Mouse (Mus musculus) adrenal gland, adult 8-10 months (tissue): ENCODE results near the gene 0610010F05Rik. TPM values are rescaled to one million over a fixed set of nuclear protein-coding genes. Genes with fewer than 3 reads are reported as not detected.
A peak's percentile ranks its signal among the peaks of the same experiment; 100 is the strongest.

Source experiments
- DNase-seq: peaks from one replicate; pipeline ENCODE4 v3.0.0; 2022
- total RNA-seq, 4 experiments: library from RNA; stranded (reverse); gene quantifications; 2 replicates each; pipeline ENCODE4 v1.2.4; 2022

Gene 0610010F05Rik
- total RNA-seq, 4 experiments from 2014 or later = 13.6 to 17.6 (median 16.3) TPM

GRCm38 (mm10) chr11:23565761-23566160, 67.7 kb downstream of the 0610010F05Rik start:
- peak; percentile 44 for DNase-seq

GRCm38 (mm10) chr11:23557039-23557630, 76.3 kb downstream of the 0610010F05Rik start:
- no peak for DNase-seq

- DNase-seq = no peak
Measured at GRCm38 (mm10) chr11:23537446-23537845, 96.0 kb downstream of the 0610010F05Rik start.

- no peak for DNase-seq
Measured at GRCm38 (mm10) chr11:23520473-23521205, 112.8 kb downstream of the 0610010F05Rik start, which contains the start of gene 1700093K21Rik. Gene 1700093K21Rik, minus strand, starts transcription at chr11:23521155.

- DNase-seq = no peak
Measured at GRCm38 (mm10) chr11:23518981-23519380, 114.5 kb downstream of the 0610010F05Rik start.

GRCm38 (mm10) chr11:23515315-23515714, 118.1 kb downstream of the 0610010F05Rik start:
- DNase-seq = no peak

Other genes starting within 250 kb of the 0610010F05Rik start
- gene Ahsa2, start 135.6 kb downstream of the 0610010F05Rik start, total RNA-seq = 10 to 100 TPM; 54.7 to 99.2 (median 58.5) TPM
- gene 1700093K21Rik, start 112.5 kb downstream of the 0610010F05Rik start, total RNA-seq = under 1 TPM in 1 of 4 experiments, not detected in 3; 0.68 TPM
- gene Pus10, start 32.0 kb upstream of the 0610010F05Rik start, total RNA-seq = 10 to 100 TPM; 17.4 to 27.4 (median 19.6) TPM
- 10 to 100 TPM; 39.6 to 65.2 (median 55.0) TPM for gene Pex13, start 32.3 kb upstream of the 0610010F05Rik start, total RNA-seq
- gene Rel, start 137.3 kb upstream of the 0610010F05Rik start, total RNA-seq = 1 to 10 TPM; 6.9 to 9.1 (median 7.5) TPM